Mouse (Mus musculus): ENCODE results near the gene Trarg1.
A peak's percentile ranks its signal among the peaks of the same experiment; 100 is the strongest.

Trarg1 gene

GRCm38 (mm10) chr11:76674199-76674598 is 5.4 kb upstream of the Trarg1 start:
- DNase-seq: no peak

- DNase-seq: no peak
These were observed 4.9 kb upstream of the Trarg1 start for GRCm38 (mm10) chr11:76674704-76675103.

GRCm38 (mm10) chr11:76685604-76686003 is 6.0 kb downstream of the Trarg1 start:
- no peak for DNase-seq

GRCm38 (mm10) chr11:76692096-76692495 is 12.5 kb downstream of the Trarg1 start:
- no peak for DNase-seq

GRCm38 (mm10) chr11:76695810-76696209 is 16.2 kb downstream of the Trarg1 start:
- no peak for DNase-seq

GRCm38 (mm10) chr11:76699626-76700025 is 20.0 kb downstream of the Trarg1 start:
- DNase-seq: no peak

- DNase-seq: no peak
These were observed 28.0 kb downstream of the Trarg1 start for GRCm38 (mm10) chr11:76707656-76708055.

- no peak for DNase-seq
These were observed 28.5 kb downstream of the Trarg1 start for GRCm38 (mm10) chr11:76708066-76708465.

- peak; percentile 68 for DNase-seq
These were observed 29.3 kb downstream of the Trarg1 start for GRCm38 (mm10) chr11:76708881-76709280.

- peak; percentile 24 for DNase-seq
These were observed 30.2 kb downstream of the Trarg1 start for GRCm38 (mm10) chr11:76709625-76710452.

GRCm38 (mm10) chr11:76717000-76717399 is 37.4 kb downstream of the Trarg1 start:
- DNase-seq: no peak

- no peak for DNase-seq
These were observed 44.3 kb downstream of the Trarg1 start for GRCm38 (mm10) chr11:76723911-76724310.

- DNase-seq: no peak
These were observed 48.5 kb downstream of the Trarg1 start for GRCm38 (mm10) chr11:76728093-76728492.

GRCm38 (mm10) chr11:76730650-76731049 is 51.0 kb downstream of the Trarg1 start:
- DNase-seq: no peak

- no peak for DNase-seq
These were observed 55.0 kb downstream of the Trarg1 start for GRCm38 (mm10) chr11:76734560-76734959.

GRCm38 (mm10) chr11:76735753-76736324 is 56.2 kb downstream of the Trarg1 start:
- DNase-seq: peak; percentile 15

GRCm38 (mm10) chr11:76739125-76739524 is 59.5 kb downstream of the Trarg1 start:
- peak; percentile 27 for DNase-seq

GRCm38 (mm10) chr11:76742511-76742910 is 62.9 kb downstream of the Trarg1 start:
- DNase-seq: no peak

GRCm38 (mm10) chr11:76744550-76744949 is 64.9 kb downstream of the Trarg1 start:
- peak; percentile 27 for DNase-seq

GRCm38 (mm10) chr11:76745921-76746320 is 66.3 kb downstream of the Trarg1 start:
- no peak for DNase-seq
